Mouse (Mus musculus) T-helper 17 cell (primary cell): Measurements from ENCODE around the gene Hnrnph2.

Experiments used
- in situ Hi-C, 2 experiments: fragments of 300-600 bp; cut with MboI, MseI; formaldehyde crosslinking; loops; 1 replicate in 1 of 2; 2 replicates in 1 of 2; pipeline ENCODE4 v1.15.1; 2025; ENCODE audit warnings: high pct_unique_total_duplicates in 2 of 2

Gene Hnrnph2

GRCm38 (mm10) chrX:134600659-134601379 lies at the start of gene Hnrnph2, which contains the start of gene Gla:
TSS of gene Hnrnph2 (plus strand) at chrX:134601179.
TSS of gene Gla (minus strand) at chrX:134601125.
- in situ Hi-C loops = loop anchor here in 1 of 2 experiments (5.0 kb wide), 1 partner anchor 206 kb away; the partner anchor contains the start of gene Armcx2

- in situ Hi-C loops = no loop called here
Observed at GRCm38 (mm10) chrX:134553326-134553725, 47.7 kb upstream of the Hnrnph2 start.

DNA sequence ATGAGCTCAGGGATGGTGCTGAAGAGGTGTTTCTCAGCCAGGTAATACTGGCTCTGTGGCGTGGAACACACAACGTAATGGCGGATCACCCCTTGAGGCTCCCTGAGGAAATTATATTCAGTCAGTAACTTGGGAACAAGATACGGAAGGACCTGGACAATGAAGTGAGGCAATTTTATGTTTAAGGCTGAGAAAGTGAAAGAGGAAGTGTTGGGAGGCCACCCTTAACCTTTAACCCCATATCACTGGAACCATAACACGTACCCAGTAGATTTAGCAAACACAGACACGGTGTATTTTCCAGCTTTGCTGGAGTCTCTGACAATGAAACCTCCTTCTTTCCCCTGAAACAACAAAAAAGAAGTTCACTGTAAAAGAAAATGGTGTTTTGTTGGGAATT lies 46.6 kb upstream of the Hnrnph2 start:
- in situ Hi-C loops = no loop called here

DNA sequence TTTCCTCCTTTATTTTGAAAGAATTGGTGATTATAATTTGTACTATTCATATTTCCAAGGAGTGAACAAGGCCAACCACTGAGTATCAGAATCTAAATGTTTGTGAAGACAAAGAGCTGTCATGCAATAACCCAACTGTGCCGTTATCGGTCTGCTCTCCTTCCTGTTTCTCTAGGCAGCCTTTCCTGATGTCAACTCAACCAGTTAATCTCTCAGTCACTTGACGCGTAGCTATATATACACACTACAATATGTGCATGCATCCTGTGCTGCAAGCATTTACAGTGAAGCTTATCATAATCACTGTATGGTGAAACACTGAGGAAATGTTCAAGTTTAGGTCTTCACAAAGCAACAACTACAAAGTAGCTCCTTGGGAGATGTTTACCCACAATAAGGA lies 36.7 kb upstream of the Hnrnph2 start:
- in situ Hi-C loops = no loop called here

GRCm38 (mm10) chrX:134566536-134567222 lies 34.3 kb upstream of the Hnrnph2 start:
- in situ Hi-C loops = no loop called here

DNA sequence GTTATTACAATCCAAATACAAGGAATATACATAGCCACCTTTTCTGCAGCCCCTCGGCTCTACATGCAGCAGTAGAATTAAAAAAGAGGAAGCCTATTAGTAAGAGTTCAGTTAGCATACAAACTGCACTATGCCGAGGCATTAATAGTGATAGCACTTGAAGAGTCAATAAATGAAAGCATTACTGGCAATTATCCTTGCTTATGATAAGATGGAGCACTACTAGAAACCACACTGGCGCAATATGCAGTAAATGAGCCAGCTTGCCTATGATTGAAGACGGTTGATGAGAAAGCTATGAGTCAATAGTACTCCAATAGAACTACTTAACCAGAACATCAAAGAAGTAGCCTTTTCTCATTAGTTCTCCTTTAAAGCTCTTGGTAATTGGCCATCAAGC lies 23.1 kb upstream of the Hnrnph2 start:
- in situ Hi-C loops = no loop called here

DNA sequence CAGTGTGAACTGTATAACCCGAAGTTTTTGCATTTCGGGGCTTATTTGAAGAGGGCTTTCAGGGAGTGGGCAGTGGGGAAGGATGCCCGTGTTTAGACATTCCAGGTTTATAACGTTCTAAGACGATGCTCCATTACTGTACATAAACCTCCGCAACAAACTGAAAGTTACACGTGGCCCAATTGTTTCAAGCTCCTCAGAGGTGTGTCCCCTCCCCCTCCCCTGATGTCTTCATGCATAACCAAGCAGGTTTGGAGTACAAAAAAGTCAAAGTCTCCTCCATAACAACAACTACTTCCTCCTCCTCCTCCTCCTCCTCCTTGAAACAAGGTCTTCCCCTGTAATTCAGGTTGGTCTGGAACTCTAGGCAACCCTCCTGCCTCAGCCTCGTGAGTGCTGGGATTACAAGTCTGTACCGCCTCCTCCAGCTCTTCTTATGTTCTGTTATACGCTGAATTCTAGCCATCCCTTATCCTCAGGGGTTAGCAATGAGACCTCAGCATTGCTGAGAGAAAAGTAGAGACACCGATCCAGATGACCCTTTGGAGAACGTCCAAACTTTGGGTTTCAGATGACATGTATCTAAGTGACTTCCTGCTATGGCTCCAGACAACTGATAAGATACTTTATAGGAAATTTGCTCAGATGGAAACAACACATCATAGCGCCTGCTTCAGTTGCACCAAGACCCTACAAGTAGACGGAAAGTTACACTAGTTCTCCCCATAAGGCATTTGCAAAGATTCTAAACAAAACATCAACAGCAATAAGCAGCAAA lies 20.3 kb upstream of the Hnrnph2 start:
- in situ Hi-C loops = no loop called here

DNA sequence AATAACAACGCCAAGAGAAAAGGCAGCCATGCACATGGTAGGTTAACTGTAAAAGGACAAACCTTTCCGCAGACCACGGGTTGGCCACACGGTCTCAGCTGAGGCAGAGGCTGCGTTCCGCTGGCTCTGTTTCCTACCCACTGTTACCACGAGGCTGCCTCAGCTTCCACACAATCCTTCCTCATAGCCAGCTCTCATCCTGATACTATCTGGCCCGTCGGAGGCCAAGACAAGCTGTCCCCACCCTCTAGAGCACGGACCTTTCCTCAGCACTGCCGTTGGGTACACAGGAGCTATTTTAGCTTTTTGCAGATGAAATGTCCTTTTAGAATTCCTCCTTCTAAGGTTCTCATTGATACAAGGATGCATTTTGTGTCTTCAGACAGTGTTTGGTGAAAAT lies 18.7 kb upstream of the Hnrnph2 start:
- in situ Hi-C loops = no loop called here

DNA sequence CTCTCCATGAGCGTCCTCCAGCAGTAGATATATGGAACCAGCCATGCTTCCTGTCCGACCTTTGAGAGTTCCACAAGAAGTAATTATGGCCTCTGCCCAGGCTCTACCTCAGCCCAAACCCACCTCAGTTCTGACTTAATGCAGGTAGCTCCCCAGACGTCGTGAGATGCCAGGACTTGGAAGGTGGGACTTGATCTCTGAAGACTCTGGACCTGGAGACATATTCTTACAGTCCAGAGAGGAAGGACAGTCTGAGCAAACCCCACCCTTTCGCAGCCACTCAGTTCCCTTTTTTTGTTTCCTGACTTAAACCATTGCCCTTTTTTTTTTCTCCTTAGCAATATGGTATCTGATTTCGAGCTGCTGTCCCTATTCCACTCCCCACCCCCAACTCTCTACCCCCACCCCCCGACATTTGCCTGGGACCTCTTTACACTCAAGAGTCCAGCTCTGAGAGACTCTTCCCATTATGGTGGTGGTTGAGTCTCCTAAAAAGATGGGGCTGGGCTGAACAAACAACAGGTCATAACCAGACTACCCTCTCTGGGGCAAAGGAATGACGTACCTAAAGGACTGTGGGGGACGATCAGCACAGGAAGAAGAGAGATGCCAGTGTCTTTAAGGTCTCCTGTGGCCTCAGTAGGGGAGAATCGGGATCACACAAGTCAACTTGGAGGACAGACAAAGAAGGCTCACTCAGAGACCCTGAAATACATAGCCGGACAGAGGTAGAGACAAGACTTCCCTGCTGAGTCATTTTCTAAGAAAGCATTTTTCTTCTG lies 17.9 kb upstream of the Hnrnph2 start, which contains the start of gene Btk:
Btk (minus strand) TSS at position 683 of the 782 bp plus-strand sequence.
- in situ Hi-C loops = no loop called here

DNA sequence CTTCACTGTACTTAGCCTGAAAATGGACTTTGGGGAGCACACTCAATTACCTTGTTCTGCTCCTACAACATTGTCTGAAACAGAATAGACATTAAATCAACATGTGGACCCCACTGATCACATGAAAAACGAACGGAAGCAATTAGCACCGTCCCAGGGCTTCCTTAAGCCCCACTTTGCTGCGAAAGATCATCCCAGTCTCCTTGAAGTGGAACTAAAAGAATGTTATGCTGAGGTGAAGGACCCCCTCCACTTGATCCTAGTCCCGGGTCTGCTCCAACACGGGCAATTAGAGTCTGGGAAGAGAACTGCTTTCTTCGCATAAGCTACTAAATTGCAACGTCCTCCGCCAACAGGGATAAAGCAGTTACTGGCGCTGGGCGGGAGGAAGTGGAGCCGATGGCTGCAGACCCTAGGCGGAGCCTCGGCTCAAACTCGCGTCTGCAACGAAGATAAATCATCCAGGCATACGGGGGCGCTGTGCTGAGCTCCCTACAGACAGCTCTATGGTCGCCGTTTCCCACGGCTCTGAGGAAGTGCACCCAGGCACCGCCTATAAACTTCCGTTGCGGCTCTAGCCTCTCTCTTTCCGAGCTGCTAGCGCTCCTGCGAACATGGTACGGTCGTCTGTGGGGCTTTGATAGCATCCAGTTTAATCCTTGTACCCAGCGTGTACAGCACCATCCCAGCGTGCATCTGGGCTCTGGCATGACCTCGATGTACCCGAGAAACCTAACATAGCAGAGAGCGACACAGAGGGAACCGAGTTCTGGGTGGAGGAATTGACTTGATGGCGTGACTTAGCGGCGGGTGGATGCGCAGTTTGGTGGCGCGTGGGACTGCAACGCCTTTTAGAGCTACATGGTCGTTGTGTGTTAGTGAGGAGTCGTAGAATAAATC lies 15.6 kb upstream of the Hnrnph2 start, which contains the start of gene Rpl36a:
Rpl36a (plus strand) TSS at position 552 of the 900 bp plus-strand sequence.
- in situ Hi-C loops = no loop called here

- in situ Hi-C loops = no loop called here
Observed at GRCm38 (mm10) chrX:134586447-134586846, 14.5 kb upstream of the Hnrnph2 start.

DNA sequence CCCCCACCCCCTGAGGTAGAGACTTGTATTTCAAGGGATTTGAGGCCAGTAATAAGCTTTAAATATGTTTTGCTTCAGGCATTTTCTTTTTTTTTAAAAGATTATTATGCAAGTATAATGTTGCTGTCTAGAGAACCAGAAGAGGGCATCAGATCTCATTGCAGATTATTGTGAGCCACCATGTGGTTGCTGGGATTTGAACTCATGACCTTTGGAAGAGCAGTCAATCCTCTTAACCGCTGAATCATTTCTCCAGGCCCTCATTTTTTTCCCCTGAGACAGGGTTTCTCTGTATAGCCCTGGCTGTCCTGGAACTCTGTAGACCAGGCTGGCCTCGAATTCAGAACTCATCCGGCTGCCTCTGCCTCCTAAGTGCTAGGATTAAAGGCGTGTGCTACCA lies 12.7 kb upstream of the Hnrnph2 start:
- in situ Hi-C loops = no loop called here

DNA sequence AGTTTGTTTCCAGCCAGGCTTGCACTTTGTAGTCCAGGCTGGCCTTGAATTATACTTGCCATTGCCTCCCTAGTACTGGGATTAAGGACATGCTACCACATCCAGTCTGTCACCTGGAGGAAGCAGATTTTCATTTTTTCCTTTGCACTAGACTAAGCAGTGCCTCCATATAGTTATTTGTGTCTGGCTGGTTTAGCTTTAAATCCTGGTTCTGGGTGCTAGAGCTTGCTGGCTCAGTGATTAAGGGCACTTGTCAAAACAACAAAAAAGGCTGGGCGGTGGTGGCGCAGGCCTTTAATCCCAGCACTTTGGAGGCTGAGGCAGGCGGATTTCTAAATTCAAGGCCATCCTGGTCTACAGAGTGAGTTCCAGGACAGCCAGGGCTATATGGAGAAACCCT lies 12.0 kb upstream of the Hnrnph2 start:
- in situ Hi-C loops = no loop called here

- in situ Hi-C loops = no loop called here
Observed at GRCm38 (mm10) chrX:134589836-134590235, 11.1 kb upstream of the Hnrnph2 start.

- in situ Hi-C loops = loop anchor here in 1 of 2 experiments (5.0 kb wide), 1 partner anchor 207 kb away; the partner anchor contains the start of gene Armcx2
Observed at GRCm38 (mm10) chrX:134599922-134600565, 935 bp upstream of the Hnrnph2 start.

DNA sequence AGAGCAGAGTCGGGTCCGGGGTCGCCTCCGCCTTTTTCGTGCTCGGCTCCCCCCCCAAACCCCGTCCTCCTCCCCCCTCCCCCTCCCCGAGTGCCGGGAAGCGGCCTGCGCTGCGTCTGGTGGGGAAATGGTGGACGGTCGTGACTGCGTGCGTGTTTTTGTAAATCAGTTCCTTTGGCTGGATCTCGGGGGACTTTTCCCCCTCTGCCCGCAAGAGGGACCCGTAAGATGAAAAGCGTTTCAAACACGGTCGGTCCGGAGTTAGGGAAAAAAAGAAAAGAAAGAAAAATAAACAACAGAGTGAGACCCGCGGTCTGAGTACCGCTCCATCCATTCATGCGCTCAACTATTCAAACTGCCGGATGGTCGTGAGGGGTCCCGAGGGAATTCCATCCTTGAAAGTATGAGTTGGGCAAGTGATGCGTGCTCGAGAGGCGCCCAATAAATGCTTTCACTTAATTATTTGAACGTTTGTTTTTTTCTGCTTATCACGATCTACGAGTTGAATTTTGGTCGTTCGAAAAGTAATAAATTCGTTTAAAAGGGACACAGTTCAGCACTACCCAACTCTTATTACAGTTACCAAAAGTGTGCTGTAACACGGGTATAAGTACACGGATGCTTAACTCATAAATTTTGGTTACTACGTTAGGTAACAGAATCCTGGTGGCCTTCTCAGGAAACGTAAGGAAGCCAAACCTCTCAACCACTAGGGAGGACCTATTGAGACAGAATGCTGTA lies 571 bp downstream of the Hnrnph2 start:
- in situ Hi-C loops = loop anchor here in 1 of 2 experiments (5.0 kb wide), 1 partner anchor 206 kb away; the partner anchor contains the start of gene Armcx2

GRCm38 (mm10) chrX:134609472-134609871 lies 8.5 kb downstream of the Hnrnph2 start:
- in situ Hi-C loops = loop anchor here in 1 of 2 experiments (5.0 kb wide), 1 partner anchor 73 kb away; no protein-coding TSS in a partner anchor

- in situ Hi-C loops = no loop called here
Observed at GRCm38 (mm10) chrX:134610984-134611383, 10.0 kb downstream of the Hnrnph2 start.
